Mouse (Mus musculus) left cerebral cortex, adult 8-10 months (tissue): Measurements from ENCODE around the gene Stk11. TPM values are rescaled to one million over a fixed set of nuclear protein-coding genes. Genes with fewer than 3 reads are reported as not detected.
"Not testable (repeated sequence)": the region's sequence is repeated elsewhere in the genome, so short reads cannot be mapped to it uniquely, and the experiment has no call there.

ENCODE experiments used
- DNase-seq, 2 experiments: peaks; one replicate each; pipeline ENCODE4 v3.0.0; 2022; ENCODE audit warnings: low spot score in 2 of 2
- total RNA-seq, 4 experiments: library from RNA; stranded (reverse); gene quantifications; 2 replicates each; pipeline ENCODE4 v1.2.4; 2022

Gene Stk11
- total RNA-seq, 4 experiments from 2014 or later: 102 to 111 (median 109) TPM

GRCm38 (mm10) chr10:80156752-80157053 lies 41.1 kb downstream of the Stk11 start:
- no peak for DNase-seq

GRCm38 (mm10) chr10:80157141-80157929 lies 41.7 kb downstream of the Stk11 start:
- peak in 1 of 2 experiments; percentile 58 for DNase-seq

DNA sequence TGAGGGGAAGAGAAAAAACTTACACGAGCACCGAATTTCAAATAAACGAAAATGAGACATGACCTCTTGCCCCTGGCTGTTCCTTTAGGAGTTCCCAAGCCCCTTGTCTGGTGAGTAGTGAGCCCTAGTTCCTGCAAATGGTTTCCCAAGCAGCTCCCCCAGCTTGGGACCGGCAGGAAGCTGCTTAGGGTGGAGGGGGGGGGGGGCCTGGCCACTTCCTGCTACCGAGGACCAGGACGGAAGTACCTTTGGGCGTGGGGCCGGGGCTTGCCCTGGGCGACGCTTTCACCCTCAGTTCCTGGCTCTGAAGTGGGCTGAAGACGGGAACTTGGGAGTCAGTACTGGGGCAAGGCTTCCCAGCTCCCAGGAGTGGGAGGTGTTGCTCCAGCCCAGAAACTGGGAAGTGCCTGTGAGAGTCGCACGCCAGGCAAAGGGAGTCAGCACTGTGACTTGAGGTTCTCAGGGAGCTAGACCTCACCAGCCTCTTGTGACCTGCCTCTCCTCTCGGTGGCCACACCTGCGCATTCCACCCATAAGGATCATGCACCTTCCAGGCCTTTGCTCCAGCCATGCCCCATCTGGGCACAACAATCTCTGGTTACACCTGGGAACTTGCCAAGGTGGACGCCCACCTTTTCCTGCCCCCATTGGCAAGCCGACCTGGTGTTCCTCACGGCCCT lies 42.8 kb downstream of the Stk11 start:
- DNase-seq: peak in 1 of 2 experiments; percentile 51

DNA sequence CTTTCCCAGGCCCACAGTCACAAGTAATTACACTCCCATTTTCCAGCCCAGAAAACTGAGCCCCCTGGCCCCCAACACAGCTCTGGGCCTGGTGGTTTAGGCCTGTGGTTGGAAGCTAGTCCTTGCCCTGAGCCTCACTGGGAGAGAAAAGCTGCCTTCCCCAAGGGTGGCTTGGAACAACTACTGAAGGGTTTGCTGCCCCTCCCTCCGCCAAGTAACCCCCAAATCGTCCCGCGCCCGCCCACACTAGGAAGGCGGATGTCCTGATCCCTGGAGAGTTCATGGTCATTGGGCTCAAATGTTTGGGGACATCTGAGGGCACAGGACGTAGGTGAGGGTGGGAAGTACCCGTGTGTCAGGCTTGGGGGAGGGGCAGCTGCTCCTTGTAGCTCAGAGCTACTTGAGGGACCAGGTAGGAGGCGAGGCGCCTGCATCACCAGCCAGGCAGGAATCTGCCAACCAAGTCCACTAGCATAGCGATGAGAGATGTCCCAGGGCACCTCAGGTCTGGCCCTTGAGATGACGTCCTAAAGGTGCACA lies 43.5 kb downstream of the Stk11 start:
- DNase-seq: peak in 1 of 2 experiments; percentile 69

DNA sequence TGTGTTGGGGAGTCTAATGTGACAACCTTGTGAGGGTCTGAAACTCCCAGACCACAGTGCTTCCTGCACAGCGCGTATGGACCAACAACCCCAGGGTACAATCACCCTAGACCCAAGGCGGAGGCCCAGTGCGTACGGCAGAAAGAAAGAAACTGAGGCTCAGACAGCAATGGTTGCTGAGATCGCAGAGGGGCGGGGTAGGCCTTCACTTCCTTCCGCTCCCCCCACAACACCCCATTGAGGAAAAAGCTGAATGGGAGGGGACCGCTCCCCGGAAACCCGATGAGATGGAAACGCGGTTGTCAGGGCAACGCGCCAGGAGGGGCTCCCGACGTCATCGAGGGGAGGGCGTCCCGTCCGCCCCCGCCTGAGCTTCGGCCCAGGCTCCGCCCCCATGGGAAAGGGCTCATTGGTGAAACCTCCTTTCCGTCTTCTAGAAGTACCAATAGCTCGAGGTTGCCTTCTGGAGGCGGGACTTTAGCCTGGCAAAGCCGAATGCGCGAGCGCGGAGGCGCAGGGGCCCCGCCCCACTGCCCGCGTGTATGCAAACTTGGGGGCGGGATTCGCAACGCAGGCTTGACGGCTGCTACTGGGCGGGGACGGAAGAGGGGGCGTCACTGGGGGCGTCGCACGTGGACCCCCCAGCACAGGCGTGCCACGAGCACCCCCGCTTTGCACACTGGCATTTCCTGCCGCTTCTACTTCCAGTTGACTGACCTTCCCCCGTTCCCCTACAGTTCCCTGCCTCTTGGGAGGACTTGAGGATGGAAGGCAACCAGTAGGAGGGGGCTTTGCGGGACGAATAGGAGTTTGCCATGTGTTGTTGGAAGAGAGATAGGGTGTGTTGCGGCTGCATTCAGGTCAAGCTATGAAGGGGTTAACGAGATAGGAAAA lies 44.2 kb downstream of the Stk11 start:
- peak; percentile 91 to 99 for DNase-seq

- peak in 1 of 2 experiments; percentile 60 for DNase-seq
Observed at GRCm38 (mm10) chr10:80160455-80161371, 45.1 kb downstream of the Stk11 start.

DNA sequence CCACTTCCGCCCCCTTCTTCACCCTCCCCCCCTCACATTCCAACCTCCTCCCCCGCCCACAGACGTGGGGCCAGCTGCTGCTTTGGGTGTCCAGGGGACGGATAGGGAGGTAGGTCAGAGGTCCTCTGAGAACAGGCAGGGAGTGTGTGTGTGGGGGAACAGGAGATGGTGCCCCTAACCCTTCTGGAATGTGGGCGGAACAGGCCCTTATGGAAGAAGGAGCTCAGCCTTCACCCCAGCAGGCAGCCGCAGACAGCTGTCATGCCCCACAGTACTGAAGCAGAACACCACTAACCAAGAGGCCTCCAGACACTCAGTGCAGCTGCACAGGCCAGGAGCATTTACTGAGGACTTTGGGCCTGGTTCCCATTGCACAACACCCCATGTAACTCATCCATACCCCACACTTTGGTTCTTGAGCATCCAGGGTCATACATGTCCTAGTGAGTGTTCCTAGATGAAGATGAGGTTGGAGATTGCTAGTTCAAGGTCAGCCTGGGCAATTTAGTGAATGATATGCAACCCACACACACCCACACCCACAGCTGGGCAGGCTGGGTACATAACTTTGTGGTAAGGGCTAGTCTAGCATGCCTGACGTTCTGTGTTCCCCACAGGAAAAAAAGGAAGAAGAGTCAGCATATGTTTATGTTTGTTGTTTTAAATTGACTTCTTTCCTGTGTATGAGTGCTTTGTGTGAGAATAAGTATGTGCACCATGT lies 46.1 kb downstream of the Stk11 start:
- DNase-seq: no peak

DNA sequence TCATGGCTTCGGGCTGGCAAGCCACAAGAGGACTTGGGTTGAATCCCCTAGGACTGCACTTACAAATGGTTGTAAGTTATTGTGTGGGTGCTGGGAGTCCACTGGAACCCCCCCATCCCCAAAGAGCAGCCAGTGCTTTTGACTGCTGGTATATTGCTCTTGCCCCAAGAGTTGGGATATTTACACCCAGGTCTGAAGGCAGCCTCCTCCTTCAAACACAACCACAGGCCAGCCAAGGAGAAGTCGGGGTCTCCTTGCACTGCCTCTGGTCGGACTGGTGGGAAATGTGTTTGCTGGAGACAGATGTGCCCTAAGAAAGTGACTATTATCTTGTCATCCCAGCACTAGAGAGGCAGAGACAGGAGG lies 46.6 kb downstream of the Stk11 start:
- DNase-seq: no peak

- no peak for DNase-seq
Observed at GRCm38 (mm10) chr10:80162716-80163299, 47.2 kb downstream of the Stk11 start.

DNA sequence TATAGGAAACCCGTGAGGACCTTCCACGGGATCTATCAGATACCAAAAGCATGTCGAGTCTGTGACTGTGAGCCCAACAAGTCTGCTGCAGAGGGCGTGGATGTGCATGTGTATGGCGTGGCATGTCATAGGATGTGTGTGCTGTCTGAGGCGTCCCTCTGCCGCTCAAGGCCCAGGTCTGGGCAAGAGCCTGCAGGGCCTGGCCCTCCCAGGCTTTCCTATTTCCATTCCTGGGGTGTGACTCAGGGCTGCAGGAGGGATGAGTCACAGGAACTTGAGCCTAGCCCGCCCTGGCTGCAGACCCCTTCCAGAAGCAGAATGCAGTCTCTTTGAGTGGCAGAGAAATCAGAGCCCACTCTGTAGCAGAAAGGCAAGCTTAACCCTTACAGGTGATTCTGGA lies 48.1 kb downstream of the Stk11 start:
- DNase-seq: no peak

DNA sequence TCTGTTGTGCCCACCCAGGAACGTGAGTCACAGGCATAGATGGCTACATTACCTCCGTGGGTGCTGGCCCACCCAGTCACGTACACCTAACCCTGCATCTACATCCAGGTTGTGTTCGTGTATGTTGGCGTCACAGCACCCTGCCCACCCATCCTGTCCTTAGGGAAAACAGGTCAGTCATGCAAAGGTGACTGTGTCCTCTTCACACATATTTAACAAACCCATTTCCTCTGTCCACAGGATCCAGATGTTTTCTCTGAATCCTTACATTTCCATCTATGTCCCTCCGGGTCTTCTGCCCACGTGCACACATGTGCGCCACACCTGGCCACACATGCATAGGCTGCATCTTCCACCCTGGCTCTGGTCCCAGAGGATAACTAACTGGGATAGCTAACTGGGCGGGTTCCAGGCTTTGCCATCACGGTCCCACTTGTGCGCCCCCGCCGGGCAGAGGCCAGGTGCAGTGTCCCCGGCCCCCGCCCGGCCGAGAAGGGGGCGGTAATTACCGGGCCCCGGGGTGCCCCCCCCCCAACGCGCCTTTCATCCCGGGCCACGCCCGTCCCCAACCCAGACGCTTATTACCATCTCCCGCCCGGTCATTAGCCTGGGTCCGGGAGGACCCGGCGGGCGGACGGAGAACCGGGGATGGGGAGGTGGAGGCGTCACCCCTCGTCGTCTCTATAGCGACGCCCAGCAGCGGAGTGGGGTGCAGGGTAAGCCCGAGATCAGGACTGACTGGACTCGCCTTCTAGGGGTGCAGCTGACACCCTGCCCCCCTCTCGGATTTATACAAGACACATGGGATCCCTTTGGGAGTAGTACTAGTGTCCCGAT lies 48.8 kb downstream of the Stk11 start:
- DNase-seq: peak in 1 of 2 experiments; percentile 64

DNA sequence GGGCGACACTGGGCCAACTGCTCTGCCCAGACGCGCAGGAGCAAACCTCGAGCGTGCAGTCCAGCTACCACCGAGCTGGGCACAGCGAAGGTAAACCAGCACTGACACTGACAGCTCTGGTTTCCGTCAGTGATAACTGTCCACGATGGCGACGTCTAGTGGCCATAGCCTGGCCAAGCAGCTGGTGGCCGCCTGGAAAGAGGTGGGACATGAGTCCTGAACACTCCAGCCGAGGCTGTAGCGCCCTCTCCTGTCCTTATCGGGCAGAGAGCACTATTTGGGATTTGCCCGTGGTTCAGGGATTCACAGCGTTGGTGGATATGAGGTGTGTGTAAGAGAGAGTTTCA lies 49.4 kb downstream of the Stk11 start:
- peak; percentile 95 for DNase-seq

- DNase-seq: peak in 1 of 2 experiments; percentile 71
Observed at GRCm38 (mm10) chr10:80165392-80166128, 50.0 kb downstream of the Stk11 start, which contains the start of gene Cirbp. Gene Cirbp (plus strand): TSS chr10:80165985.

DNA sequence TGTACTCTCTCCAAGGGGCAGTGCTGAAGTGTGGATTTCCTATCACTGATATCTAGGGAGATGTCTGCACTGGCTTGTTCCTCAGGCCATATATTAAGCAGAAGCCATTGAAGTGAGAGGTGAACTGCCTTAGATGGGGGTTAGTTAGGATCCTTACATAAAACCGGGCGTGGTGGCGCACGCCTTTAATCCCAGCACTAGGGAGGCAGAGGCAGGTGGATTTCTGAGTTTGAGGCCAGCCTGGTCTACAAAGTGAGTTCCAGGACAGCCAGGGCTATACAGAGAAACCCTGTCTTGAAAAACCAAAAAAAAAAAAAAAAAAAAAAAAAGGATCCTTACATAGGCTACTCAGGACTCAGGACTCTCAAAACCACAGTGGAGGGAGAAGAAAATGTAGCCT lies 50.5 kb downstream of the Stk11 start:
- DNase-seq: not testable (repeated sequence)

GRCm38 (mm10) chr10:80167460-80168037 lies 51.9 kb downstream of the Stk11 start:
- peak; percentile 97 to 98 for DNase-seq

- DNase-seq: peak; percentile 90 to 91
Observed at GRCm38 (mm10) chr10:80168038-80168661, 52.5 kb downstream of the Stk11 start.

GRCm38 (mm10) chr10:80169070-80169469 lies 53.5 kb downstream of the Stk11 start:
- DNase-seq: no peak
